Mouse (Mus musculus) hindbrain, embryonic 14.5 days (tissue): ENCODE results near the gene Fam120a. TPM values are rescaled to one million over a fixed set of nuclear protein-coding genes. Genes with fewer than 3 reads are reported as not detected.

ENCODE experiments used
- ATAC-seq: fragments of 200-750 bp; cut with Nextera tagmentation; 2 replicates; pipeline ENCODE4 v1.8.0; 2017; ENCODE audit warnings: moderate number of reproducible peaks, mild to moderate bottlenecking, moderate TSS enrichment, moderate library complexity; ENCODE audit not compliant: low FRiP score
- DNase-seq: peaks from one replicate; pipeline ENCODE4 v3.0.0-alpha.2; 2015; ENCODE audit warnings: low spot score
- H3K27ac ChIP-seq: fragments of 300-500 bp; sonication (generic); 2 replicates; pipeline ENCODE4 v1.5.1; 2014; ENCODE audit warnings: mild to moderate bottlenecking, moderate library complexity
- H3K27me3 ChIP-seq: fragments of 300-500 bp; sonication (generic); 2 replicates; pipeline ENCODE4 v1.6.1; 2014; ENCODE audit warnings: mild to moderate bottlenecking, low read length, mixed read lengths; ENCODE audit not compliant: control insufficient read depth, insufficient read depth
- H3K36me3 ChIP-seq: fragments of 300-500 bp; sonication (generic); replicated peaks from 2 replicates; pipeline ENCODE4 v1.6.1; 2014; ENCODE audit not compliant: control insufficient read depth, insufficient read depth
- H3K4me1 ChIP-seq: fragments of 300-500 bp; sonication (generic); replicated peaks from 2 replicates; pipeline ENCODE4 v1.6.1; 2014; ENCODE audit warnings: antibody characterized with exemption, low read length, mixed read lengths; ENCODE audit not compliant: control insufficient read depth, insufficient read depth
- H3K4me2 ChIP-seq: fragments of 300-500 bp; sonication (generic); replicated peaks from 2 replicates; pipeline ENCODE4 v1.6.1; 2014; ENCODE audit warnings: mild to moderate bottlenecking, moderate library complexity
- H3K4me3 ChIP-seq: fragments of 300-500 bp; sonication (generic); replicated peaks from 2 replicates; pipeline ENCODE4 v1.5.1; 2014; ENCODE audit warnings: mild to moderate bottlenecking, low read length
- H3K9ac ChIP-seq: fragments of 300-500 bp; sonication (generic); 2 replicates; pipeline ENCODE4 v1.6.1; 2014
- H3K9me3 ChIP-seq: fragments of 300-500 bp; sonication (generic); 2 replicates; pipeline ENCODE4 v1.6.1; 2016; ENCODE audit warnings: low read length; ENCODE audit not compliant: control insufficient read depth
- WGBS: fragments of 180-500 bp; shearing (Covaris S2); extraction: QIAGEN DNeasy Blood & Tissue Kit; methylation state at CpG from one replicate; pipeline ENCODE4 v1.1.7; 2014; 5-methylcytosine and 5-hydroxymethylcytosine counted together
- polyA plus RNA-seq: library from polyadenylated mRNA; unstranded; fragments of >200 nt; fragmentation: Nextera tagmentation; extraction: Ambion mirVana; gene quantifications from 2 replicates; pipeline ENCODE4 v1.2.1, GENCODE M21; 2014

Gene Fam120a
- polyA plus RNA-seq, 1 experiment from 2014 or later = 16.6 TPM

- WGBS = 96% methylated on average over 4 of the region's 4 CpGs
- no peak overlapping the region for H3K9ac ChIP-seq
- H3K27me3 ChIP-seq = no peaks in the 10 kb centered on the region
- H3K9me3 ChIP-seq = no peaks in the 10 kb centered on the region
- H3K4me2 ChIP-seq = no peak overlapping the region
- ATAC-seq (no peak), DNase-seq (no peak)
- H3K4me1 ChIP-seq = peaks cover 10% of the 10 kb centered on the region
- no peak overlapping the region for H3K27ac ChIP-seq
- H3K36me3 ChIP-seq = no peaks in the 10 kb centered on the region
- H3K4me3 ChIP-seq = no peak overlapping the region
Observed at GRCm38 (mm10) chr13:48954825-48955224, 13.0 kb downstream of the Fam120a start.

GRCm38 (mm10) chr13:48950600-48951241 lies 17.1 kb downstream of the Fam120a start:
- DNase-seq = no peak
- H3K4me2 ChIP-seq = no peak overlapping the region
- H3K27me3 ChIP-seq = no peaks in the 10 kb centered on the region
- peaks cover 27% of the 10 kb centered on the region for H3K36me3 ChIP-seq
- WGBS = 70% methylated on average over 5 of the region's 5 CpGs
- H3K9me3 ChIP-seq = no peaks in the 10 kb centered on the region
- no peak for ATAC-seq
- no peaks in the 10 kb centered on the region for H3K4me1 ChIP-seq
- no peak overlapping the region for H3K27ac ChIP-seq
- no peak overlapping the region for H3K4me3 ChIP-seq
- H3K9ac ChIP-seq = no peak overlapping the region

- Histone ChIP-seq H3K9ac (no peak overlapping the region), H3K27me3 (no peaks in the 10 kb centered on the region), H3K4me2 (no peak overlapping the region), H3K9me3 (no peaks in the 10 kb centered on the region), H3K4me1 (no peaks in the 10 kb centered on the region), H3K36me3 (peaks cover 38% of the 10 kb centered on the region), H3K4me3 (no peak overlapping the region), H3K27ac (no peak overlapping the region)
- WGBS = 85% methylated on average over 6 of the region's 6 CpGs
- DNase-seq = no peak
- no peak for ATAC-seq
Observed at GRCm38 (mm10) chr13:48948951-48949350, 18.9 kb downstream of the Fam120a start.

- Histone ChIP-seq H3K36me3 (peaks cover 51% of the 10 kb centered on the region), H3K4me2 (no peak overlapping the region)
- 82% methylated on average over 1 of the region's 1 CpGs for WGBS
Observed at GRCm38 (mm10) chr13:48944571-48944970, 23.2 kb downstream of the Fam120a start.

GRCm38 (mm10) chr13:48942471-48942870 lies 25.3 kb downstream of the Fam120a start:
- no peak for ATAC-seq
- DNase-seq = no peak
- Histone ChIP-seq H3K27ac (no peak overlapping the region), H3K36me3 (peaks cover 42% of the 10 kb centered on the region), H3K4me2 (no peak overlapping the region), H3K9me3 (no peaks in the 10 kb centered on the region), H3K9ac (no peak overlapping the region), H3K27me3 (no peaks in the 10 kb centered on the region), H3K4me3 (no peak overlapping the region), H3K4me1 (no peaks in the 10 kb centered on the region; the same call in 1 of the 2 replicates)
- WGBS = 81% methylated on average over 2 of the region's 2 CpGs

More at GRCm38 (mm10) chr13:48944571-48944970, 23.2 kb downstream of the Fam120a start:
- Histone ChIP-seq H3K9ac (no peak overlapping the region), H3K4me3 (no peak overlapping the region), H3K4me1 (no peaks in the 10 kb centered on the region; the same call in 1 of the 2 replicates), H3K27me3 (no peaks in the 10 kb centered on the region), H3K27ac (no peak overlapping the region), H3K9me3 (no peaks in the 10 kb centered on the region)
- DNase-seq (no peak), ATAC-seq (no peak)

- Histone ChIP-seq H3K27ac (no peak overlapping the region), H3K4me2 (no peak overlapping the region), H3K4me1 (no peaks in the 10 kb centered on the region; the same call in 1 of the 2 replicates), H3K27me3 (no peaks in the 10 kb centered on the region), H3K9ac (no peak overlapping the region), H3K4me3 (no peak overlapping the region), H3K9me3 (no peaks in the 10 kb centered on the region), H3K36me3 (peaks cover 38% of the 10 kb centered on the region)
- no peak for DNase-seq
- WGBS = 75% methylated on average over 3 of the region's 3 CpGs
- ATAC-seq = no peak
Observed at GRCm38 (mm10) chr13:48941773-48942172, 26.0 kb downstream of the Fam120a start.

GRCm38 (mm10) chr13:48934597-48934996 lies 33.2 kb downstream of the Fam120a start:
- H3K36me3 ChIP-seq = peaks cover 48% of the 10 kb centered on the region
- no peak overlapping the region for H3K4me3 ChIP-seq
- no peaks in the 10 kb centered on the region for H3K27me3 ChIP-seq
- H3K9ac ChIP-seq = no peak overlapping the region
- H3K27ac ChIP-seq = no peak overlapping the region
- no peak for ATAC-seq
- H3K4me2 ChIP-seq = no peak overlapping the region
- H3K9me3 ChIP-seq = no peaks in the 10 kb centered on the region
- H3K4me1 ChIP-seq = no peaks in the 10 kb centered on the region
- 78% methylated on average over 6 of the region's 6 CpGs for WGBS
- DNase-seq = no peak

GRCm38 (mm10) chr13:48932692-48933091 lies 35.1 kb downstream of the Fam120a start:
- H3K9me3 ChIP-seq = no peaks in the 10 kb centered on the region
- H3K27ac ChIP-seq = no peak overlapping the region
- 93% methylated on average over 3 of the region's 3 CpGs for WGBS
- no peak overlapping the region for H3K4me2 ChIP-seq
- no peak overlapping the region for H3K9ac ChIP-seq
- no peak overlapping the region for H3K4me3 ChIP-seq
- H3K36me3 ChIP-seq = peaks cover 53% of the 10 kb centered on the region
- no peak for DNase-seq
- H3K27me3 ChIP-seq = no peaks in the 10 kb centered on the region
- H3K4me1 ChIP-seq = no peaks in the 10 kb centered on the region
- no peak for ATAC-seq

- H3K27me3 ChIP-seq = no peaks in the 10 kb centered on the region
- ATAC-seq = no peak
- no peaks in the 10 kb centered on the region for H3K4me1 ChIP-seq
- no peak overlapping the region for H3K27ac ChIP-seq
- peaks cover 54% of the 10 kb centered on the region for H3K36me3 ChIP-seq
- no peak overlapping the region for H3K4me2 ChIP-seq
- H3K9ac ChIP-seq = no peak overlapping the region
- DNase-seq = no peak
- no peak overlapping the region for H3K4me3 ChIP-seq
- no peaks in the 10 kb centered on the region for H3K9me3 ChIP-seq
Observed at GRCm38 (mm10) chr13:48931687-48932086, 36.1 kb downstream of the Fam120a start.

- 81% methylated on average over 5 of the region's 5 CpGs for WGBS
- ATAC-seq (no peak), DNase-seq (no peak)
- no peaks in the 10 kb centered on the region for H3K9me3 ChIP-seq
- no peak overlapping the region for H3K4me2 ChIP-seq
- H3K27me3 ChIP-seq = no peaks in the 10 kb centered on the region
- H3K4me1 ChIP-seq = no peaks in the 10 kb centered on the region
- H3K4me3 ChIP-seq = no peak overlapping the region
- H3K27ac ChIP-seq = no peak overlapping the region
- H3K9ac ChIP-seq = no peak overlapping the region
- H3K36me3 ChIP-seq = peaks cover 55% of the 10 kb centered on the region
Observed at GRCm38 (mm10) chr13:48931232-48931631, 36.6 kb downstream of the Fam120a start.
